Mouse (Mus musculus) T-helper 2 cell (primary cell): ENCODE data around the gene Hist1h3g.

Experiments used
- in situ Hi-C: fragments of 300-600 bp; cut with MboI, MseI; formaldehyde crosslinking; loops from one replicate; pipeline ENCODE4 v1.15.1; 2025; ENCODE audit warnings: high pct_unique_total_duplicates

The Hist1h3g gene

DNA sequence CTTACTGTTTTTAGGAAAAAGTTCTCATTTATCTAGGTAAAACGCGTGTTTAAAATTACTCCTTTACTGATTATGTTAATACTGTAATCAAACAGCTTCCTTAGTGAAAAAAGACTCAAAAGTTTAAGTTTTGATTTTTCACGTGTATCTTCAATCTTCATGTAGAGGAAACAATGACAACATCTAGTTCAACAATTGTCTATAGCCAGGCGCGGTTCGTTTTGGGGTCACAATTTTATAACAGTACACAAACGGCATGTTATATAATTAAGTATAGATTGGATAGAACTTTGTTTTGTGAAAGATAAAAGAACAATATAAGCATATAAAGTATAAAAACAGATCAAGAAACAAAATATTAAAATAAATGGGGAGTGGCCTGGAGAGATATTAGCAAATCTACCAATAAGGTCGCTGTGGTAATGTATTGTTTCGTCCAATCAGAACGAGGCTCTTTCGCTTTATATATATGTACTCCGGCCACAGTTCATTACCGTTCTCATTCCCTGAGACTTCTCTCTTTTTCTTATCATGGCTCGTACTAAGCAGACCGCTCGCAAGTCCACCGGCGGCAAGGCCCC is 40.1 kb downstream of the Hist1h3g start, which contains the start of gene Hist1h3d:
Hist1h3d (plus strand) TSS at position 493 of the 581 bp plus-strand sequence.
- in situ Hi-C loops = loop anchor here (10.0 kb wide), 1 partner anchor 1861 kb away; the partner anchor contains the start of genes Hist1h2ai, Hist1h2bl and Hist1h3h

DNA sequence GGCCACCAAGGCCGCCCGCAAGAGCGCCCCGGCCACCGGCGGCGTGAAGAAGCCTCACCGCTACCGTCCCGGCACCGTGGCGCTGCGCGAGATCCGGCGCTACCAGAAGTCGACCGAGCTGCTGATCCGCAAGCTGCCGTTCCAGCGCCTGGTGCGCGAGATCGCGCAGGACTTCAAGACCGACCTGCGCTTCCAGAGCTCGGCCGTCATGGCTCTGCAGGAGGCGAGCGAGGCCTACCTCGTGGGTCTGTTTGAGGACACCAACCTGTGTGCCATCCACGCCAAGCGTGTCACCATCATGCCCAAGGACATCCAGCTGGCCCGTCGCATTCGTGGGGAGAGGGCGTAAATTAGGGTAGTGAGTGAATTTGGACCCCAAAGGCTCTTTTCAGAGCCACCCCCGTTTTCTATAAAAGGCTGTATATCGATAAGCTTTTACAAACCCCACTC is 40.7 kb downstream of the Hist1h3g start:
- in situ Hi-C loops = loop anchor here (10.0 kb wide), 1 partner anchor 1861 kb away; the partner anchor contains the start of genes Hist1h2ai, Hist1h2bl and Hist1h3h

DNA sequence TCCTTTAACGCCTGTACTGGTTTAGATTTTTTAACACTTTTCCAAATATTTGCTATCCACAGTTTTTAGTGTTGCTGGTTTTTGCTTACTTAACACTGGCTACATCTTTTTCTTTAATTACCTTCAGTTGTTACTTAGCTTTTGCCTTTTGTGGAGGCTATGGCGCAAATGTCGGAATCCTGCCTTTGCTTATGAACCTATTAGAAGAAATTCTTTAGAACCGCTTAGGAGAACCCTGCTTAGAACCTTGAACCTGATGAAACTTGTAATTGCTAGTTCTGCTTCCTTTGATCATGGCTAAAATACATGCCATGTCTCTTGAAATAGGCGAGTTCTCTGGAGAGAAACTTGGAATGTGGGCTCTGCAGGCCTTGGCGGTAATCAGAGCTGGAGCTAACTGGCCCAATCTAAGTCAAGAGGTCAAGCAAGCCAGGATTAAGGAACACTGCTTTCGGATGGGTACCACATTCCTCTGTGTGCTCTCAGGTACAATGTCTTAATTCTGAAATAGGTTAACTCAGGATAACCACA is 41.2 kb downstream of the Hist1h3g start:
- in situ Hi-C loops = loop anchor here (10.0 kb wide), 1 partner anchor 1862 kb away; the partner anchor contains the start of genes Hist1h2ai, Hist1h2bl and Hist1h3h

DNA sequence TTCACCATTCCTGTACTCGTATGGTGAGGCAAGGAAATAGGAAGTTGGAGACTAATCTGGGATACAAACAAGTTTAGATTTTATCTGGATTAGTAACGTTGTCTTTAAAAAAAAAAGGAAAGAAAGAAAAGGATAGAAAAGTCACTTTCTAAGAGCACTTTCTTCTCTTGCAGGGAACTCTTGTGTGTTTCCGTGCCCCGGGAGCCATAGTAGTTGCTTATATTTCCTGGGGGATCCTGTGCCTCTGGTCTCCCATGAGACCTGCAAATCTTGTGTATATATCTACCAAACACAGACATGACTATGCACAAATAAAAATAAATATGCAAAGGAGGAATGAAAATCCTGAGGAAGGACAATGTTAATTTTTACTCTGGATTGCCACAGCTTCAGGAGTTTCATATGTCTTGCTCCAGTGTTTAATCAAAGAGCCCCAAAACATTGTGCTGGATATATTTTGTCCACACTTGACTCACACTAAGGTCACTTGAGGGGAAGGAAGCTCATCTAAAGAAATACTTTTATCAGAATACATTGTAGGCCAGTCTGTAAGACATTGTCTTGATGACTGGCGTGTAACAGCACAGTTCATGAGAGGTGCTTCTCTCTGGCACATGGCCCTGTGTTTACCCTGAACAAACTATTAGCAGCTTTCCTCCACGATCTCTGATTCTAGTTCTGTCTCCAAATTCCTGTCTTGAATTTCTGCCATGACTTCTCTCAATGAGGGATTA is 41.9 kb downstream of the Hist1h3g start:
- in situ Hi-C loops = loop anchor here (10.0 kb wide), 1 partner anchor 1862 kb away; the partner anchor contains the start of genes Hist1h2ai, Hist1h2bl and Hist1h3h

DNA sequence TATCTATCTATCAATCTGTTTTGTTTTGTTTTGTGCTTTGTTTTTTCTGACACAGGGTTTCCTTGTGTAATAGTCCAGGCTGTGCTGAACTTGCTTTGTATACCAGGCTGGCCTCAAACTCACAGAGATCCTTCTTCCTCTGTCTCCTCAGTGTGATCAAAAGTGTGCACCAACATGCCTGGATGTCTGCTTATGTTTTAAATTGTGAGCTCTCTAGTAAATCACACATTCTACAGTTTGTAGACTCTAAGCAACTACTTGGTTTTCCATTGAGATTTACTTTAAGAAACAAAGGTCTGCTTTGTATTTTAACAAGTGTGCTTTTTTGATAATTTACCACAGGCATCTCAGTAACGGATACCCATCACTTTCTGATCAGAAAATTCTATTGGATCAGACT is 42.6 kb downstream of the Hist1h3g start:
- in situ Hi-C loops = loop anchor here (10.0 kb wide), 1 partner anchor 1863 kb away; the partner anchor contains the start of genes Hist1h2ai, Hist1h2bl and Hist1h3h

DNA sequence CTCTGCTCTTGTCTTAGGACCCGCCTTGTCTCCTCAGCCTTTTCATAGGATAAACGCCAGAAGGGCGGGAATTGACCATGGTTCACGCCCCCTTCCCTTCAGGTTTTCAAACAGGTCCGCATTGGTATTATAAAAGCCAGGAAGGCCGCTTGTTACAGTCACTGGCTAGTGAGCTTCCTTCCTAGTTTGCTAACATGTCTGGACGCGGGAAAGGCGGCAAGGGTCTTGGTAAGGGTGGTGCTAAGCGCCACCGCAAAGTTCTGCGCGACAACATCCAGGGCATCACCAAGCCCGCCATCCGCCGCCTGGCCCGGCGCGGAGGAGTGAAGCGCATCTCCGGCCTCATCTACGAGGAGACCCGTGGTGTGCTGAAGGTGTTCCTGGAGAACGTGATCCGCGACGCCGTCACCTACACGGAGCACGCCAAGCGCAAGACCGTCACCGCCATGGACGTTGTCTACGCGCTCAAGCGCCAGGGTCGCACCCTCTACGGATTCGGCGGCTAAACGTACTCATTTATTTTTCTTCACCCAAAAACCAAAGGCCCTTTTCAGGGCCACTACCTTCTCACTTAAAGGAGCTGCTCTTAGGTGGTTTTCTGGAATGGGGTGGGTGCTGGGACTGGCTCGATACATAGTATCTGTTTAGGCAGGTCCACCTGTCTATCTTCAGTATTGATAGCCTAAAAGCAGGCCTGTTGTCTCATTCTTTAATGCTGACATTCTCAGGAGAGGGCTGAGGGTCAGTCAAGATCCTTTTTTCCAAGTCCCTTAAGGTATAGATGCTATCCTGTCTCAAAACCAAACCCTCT is 46.4 kb downstream of the Hist1h3g start, which contains the start of gene Hist1h4d:
Hist1h4d (plus strand) TSS at position 191 of the 811 bp plus-strand sequence.
- in situ Hi-C loops = no loop called here

DNA sequence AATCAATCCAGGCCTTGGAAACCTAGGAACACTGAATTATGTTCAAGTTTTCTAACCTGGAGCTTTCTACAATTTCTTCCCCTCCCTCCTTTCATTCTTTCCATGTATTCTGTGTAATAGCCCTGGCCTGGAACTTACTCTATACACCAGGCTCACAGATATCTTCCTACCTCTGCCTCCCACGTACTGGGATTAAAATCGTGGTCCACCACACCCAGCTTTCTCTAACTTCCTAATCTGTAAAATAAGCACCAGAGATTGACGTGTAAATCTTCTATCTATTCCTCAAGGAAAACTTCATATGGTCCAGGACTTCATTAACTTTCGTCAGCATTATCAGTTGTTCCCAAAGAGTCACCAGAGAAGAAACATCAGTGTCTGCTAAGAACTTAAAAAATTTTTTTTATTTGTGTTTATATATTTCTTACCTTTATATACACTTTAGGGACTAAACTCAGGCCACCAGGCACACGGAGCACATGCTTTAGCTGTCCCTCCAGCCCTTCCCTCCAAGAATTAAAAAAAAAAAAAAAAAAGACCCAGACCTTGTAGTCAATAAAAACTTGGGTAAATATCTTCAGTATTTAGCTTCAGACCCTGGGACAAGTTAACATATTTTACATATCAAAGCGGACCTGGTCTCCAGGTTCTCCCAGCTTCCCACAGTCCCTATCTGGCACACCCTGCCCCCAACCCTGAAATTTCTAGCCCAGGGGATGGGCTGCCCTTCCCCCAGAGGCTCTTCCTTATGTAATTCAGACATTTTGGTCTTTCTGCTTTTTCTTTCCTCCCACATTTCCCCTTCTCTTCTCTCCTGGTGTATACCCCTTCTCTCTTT is 47.2 kb downstream of the Hist1h3g start:
- in situ Hi-C loops = no loop called here

DNA sequence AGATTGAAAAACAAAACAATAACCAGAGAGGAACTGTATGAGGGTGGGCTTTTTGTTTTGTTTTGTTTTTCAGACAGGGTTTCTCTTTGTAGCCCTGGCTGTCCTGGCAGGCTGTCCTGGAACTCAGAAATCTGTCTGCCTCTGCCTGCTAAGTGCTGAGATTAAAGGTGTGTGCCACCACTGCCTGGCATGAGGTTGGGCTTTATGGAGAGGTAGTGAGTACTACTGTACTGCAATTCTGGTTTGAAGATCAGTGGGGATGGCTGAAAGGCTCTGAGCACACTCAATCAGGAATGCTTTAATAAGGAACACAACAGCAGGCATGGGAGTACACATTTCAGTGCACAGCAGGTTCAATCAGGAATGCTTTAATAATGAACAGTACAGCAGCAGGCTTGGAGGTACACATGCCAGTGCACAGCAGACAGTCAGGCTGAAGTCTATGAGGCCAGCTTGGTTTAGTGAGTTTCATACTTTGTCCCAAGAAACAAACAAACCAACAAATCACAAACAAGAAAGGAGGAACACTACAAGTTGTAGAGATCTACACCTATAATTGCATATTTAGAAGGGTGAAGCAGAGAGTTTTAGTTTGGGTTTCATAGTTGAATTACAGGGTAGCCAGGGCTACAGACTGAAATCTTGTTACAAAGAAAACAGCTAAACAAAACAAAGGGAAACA is 48.3 kb downstream of the Hist1h3g start:
- in situ Hi-C loops = no loop called here

DNA sequence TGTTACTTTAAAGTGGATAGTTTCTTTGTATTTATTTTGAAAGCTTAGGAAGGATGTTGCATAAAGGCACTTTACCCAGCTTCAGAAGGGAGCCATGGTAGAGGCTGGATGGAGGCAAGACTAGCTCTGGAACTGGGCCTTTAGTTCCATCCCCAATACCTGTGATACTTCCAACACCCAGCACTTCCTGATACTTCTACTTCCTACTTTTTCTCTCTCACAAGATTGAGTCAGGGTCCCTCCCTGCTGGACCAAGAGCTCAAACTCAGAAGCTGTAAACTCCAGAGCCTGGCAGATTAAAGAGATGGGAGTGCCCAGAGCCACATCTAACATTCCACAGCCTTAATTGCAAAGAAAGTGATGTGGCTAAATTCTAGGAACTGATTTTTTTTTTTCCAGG is 49.1 kb downstream of the Hist1h3g start:
- in situ Hi-C loops = no loop called here

DNA sequence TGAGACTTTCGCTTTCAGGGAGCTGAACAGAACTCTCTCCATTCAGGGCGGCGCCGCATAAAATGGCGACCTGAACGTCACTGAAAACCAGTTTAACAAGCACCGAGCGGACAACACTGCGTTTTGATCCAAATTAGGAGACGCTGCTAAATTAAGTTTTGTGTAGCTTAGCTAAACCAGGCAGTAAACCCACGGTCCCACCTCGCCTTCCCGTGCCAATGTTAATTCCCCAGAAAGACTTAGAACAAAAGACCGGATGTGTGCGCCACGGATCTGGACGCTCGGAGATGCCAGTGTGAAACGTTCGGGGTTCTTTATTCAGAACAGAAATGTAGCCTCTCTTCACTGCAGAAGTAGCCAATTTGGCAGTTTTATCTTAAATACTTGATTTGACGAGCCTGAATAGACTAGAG is 49.8 kb downstream of the Hist1h3g start:
- in situ Hi-C loops = no loop called here
